Mouse (Mus musculus) liver, postnatal 0 days (tissue): ENCODE measurements at regions not wholly inside any gene's neighbourhood (a gene's known extent, or its start where the extent isn't known, plus 50 kb on each side); places are given as distances from the start of the nearest gene placed in this dataset.

Experiments
- ATAC-seq: fragments of 200-750 bp; cut with Nextera tagmentation; 2 replicates; pipeline ENCODE4 v1.8.0; 2017; ENCODE audit warnings: mild to moderate bottlenecking, moderate library complexity
- DNase-seq: peaks from one replicate; pipeline ENCODE4 v3.0.0-alpha.2; 2016
- H3K27ac ChIP-seq: fragments of 300-500 bp; sonication (generic); 2 replicates; pipeline ENCODE4 v1.5.1; 2014; ENCODE audit warnings: antibody characterized with exemption, moderate library complexity, mild to moderate bottlenecking, low read depth
- H3K27me3 ChIP-seq: fragments of 300-500 bp; sonication (generic); 2 replicates; pipeline ENCODE4 v1.6.1; 2014; ENCODE audit warnings: low read length, control low read depth, mixed read lengths; ENCODE audit not compliant: insufficient read depth
- H3K36me3 ChIP-seq: fragments of 300-500 bp; sonication (generic); replicated peaks from 2 replicates; pipeline ENCODE4 v1.6.1; 2014; ENCODE audit warnings: mild to moderate bottlenecking, control low read depth, low read length, moderate library complexity, mixed read lengths; ENCODE audit not compliant: insufficient read depth
- H3K4me1 ChIP-seq: fragments of 300-500 bp; sonication (generic); 2 replicates; pipeline ENCODE4 v1.6.1; 2014; ENCODE audit warnings: antibody characterized with exemption, mild to moderate bottlenecking, control low read depth; ENCODE audit not compliant: insufficient read depth
- H3K4me2 ChIP-seq: fragments of 300-500 bp; sonication (generic); 2 replicates; pipeline ENCODE4 v1.6.1; 2014; ENCODE audit warnings: low read depth, mild to moderate bottlenecking, low read length, moderate library complexity, mixed read lengths
- H3K4me3 ChIP-seq: fragments of 300-500 bp; sonication (generic); 2 replicates; pipeline ENCODE4 v1.5.1; 2014; ENCODE audit warnings: low read depth, low read length
- H3K9ac ChIP-seq: fragments of 300-500 bp; sonication (generic); replicated peaks from 2 replicates; pipeline ENCODE4 v1.6.1; 2014; ENCODE audit warnings: mild to moderate bottlenecking, moderate library complexity
- H3K9me3 ChIP-seq: fragments of 300-500 bp; sonication (generic); 2 replicates; pipeline ENCODE4 v1.6.1; 2016; ENCODE audit warnings: mild to moderate bottlenecking, control low read depth, low read length, mixed read lengths
- CTCF ChIP-seq: sonication (generic); IDR thresholded peaks from 2 replicates; pipeline ENCODE4 v1.5.1; 2016; ENCODE audit warnings: antibody characterized with exemption, low read depth
- EP300 ChIP-seq: IDR thresholded peaks from 2 replicates; pipeline ENCODE4 v1.6.1; 2016; ENCODE audit warnings: antibody characterized with exemption, low read depth, mild to moderate bottlenecking
- WGBS: fragments of 180-500 bp; shearing (Covaris S2); extraction: QIAGEN DNeasy Blood & Tissue Kit; methylation state at CpG from one replicate; pipeline ENCODE4 v1.1.7; 2014; ENCODE audit not compliant: insufficient replicate concordance; 5-methylcytosine and 5-hydroxymethylcytosine counted together

GRCm38 (mm10) chr15:87360457-87360856, 183.6 kb upstream of the Fam19a5 start:
- Histone ChIP-seq H3K4me3 (no peak overlapping the region), H3K9ac (no peak overlapping the region), H3K4me1 (no peaks in the 10 kb centered on the region), H3K36me3 (no peaks in the 10 kb centered on the region), H3K27me3 (no peaks in the 10 kb centered on the region), H3K9me3 (no peaks in the 10 kb centered on the region), H3K27ac (no peak overlapping the region), H3K4me2 (no peak overlapping the region)
- no peak for ATAC-seq
- WGBS, result 60% methylated on average over 3 of the region's 3 CpGs
- no peak for TF ChIP-seq EP300
- TF ChIP-seq CTCF, result no peak
- no peak for DNase-seq

- Histone ChIP-seq H3K4me3 (no peak overlapping the region), H3K4me1 (no peaks in the 10 kb centered on the region), H3K27ac (no peak overlapping the region), H3K4me2 (no peak overlapping the region), H3K9ac (no peak overlapping the region), H3K36me3 (no peaks in the 10 kb centered on the region), H3K9me3 (no peaks in the 10 kb centered on the region), H3K27me3 (no peaks in the 10 kb centered on the region)
- ATAC-seq (no peak), DNase-seq (no peak)
- WGBS, result 37% methylated on average over 8 of the region's 8 CpGs
- TF ChIP-seq EP300 (no peak), CTCF (peak; percentile 24)
These were observed 178.3 kb upstream of the Fam19a5 start for GRCm38 (mm10) chr15:87365712-87366361.

GRCm38 (mm10) chr15:87367381-87367780, 176.7 kb upstream of the Fam19a5 start:
- DNase-seq, result peak; percentile 21

GRCm38 (mm10) chr15:87369381-87369780, 174.7 kb upstream of the Fam19a5 start:
- H3K27me3 ChIP-seq, result no peaks in the 10 kb centered on the region
- H3K36me3 ChIP-seq, result no peaks in the 10 kb centered on the region
- ATAC-seq (no peak), DNase-seq (no peak)
- no peaks in the 10 kb centered on the region for H3K9me3 ChIP-seq
- no peak overlapping the region for H3K9ac ChIP-seq
- no peak overlapping the region for H3K4me3 ChIP-seq
- H3K4me1 ChIP-seq, result no peaks in the 10 kb centered on the region
- no peak overlapping the region for H3K27ac ChIP-seq
- TF ChIP-seq EP300 (no peak), CTCF (no peak)
- WGBS, result 80% methylated on average over 3 of the region's 3 CpGs
- H3K4me2 ChIP-seq, result no peak overlapping the region

More at GRCm38 (mm10) chr15:87367381-87367780, 176.7 kb upstream of the Fam19a5 start:
- Histone ChIP-seq H3K4me3 (no peak overlapping the region), H3K27me3 (no peaks in the 10 kb centered on the region), H3K9ac (no peak overlapping the region), H3K4me1 (no peaks in the 10 kb centered on the region), H3K27ac (no peak overlapping the region), H3K9me3 (no peaks in the 10 kb centered on the region), H3K4me2 (no peak overlapping the region), H3K36me3 (no peaks in the 10 kb centered on the region)
- TF ChIP-seq EP300 (no peak), CTCF (peak; percentile 50)
- no peak for ATAC-seq
- WGBS, result 35% methylated on average over 5 of the region's 5 CpGs

GRCm38 (mm10) chr15:87369836-87370235, 174.3 kb upstream of the Fam19a5 start:
- TF ChIP-seq CTCF (no peak), EP300 (no peak)
- Histone ChIP-seq H3K9ac (no peak overlapping the region), H3K4me3 (no peak overlapping the region), H3K27ac (no peak overlapping the region), H3K27me3 (no peaks in the 10 kb centered on the region), H3K4me2 (no peak overlapping the region), H3K36me3 (no peaks in the 10 kb centered on the region), H3K4me1 (no peaks in the 10 kb centered on the region), H3K9me3 (no peaks in the 10 kb centered on the region)
- ATAC-seq (no peak), DNase-seq (no peak)
- 78% methylated on average over 9 of the region's 9 CpGs for WGBS

- Histone ChIP-seq H3K4me3 (no peak overlapping the region), H3K9ac (no peak overlapping the region), H3K27ac (no peak overlapping the region), H3K4me2 (no peak overlapping the region), H3K36me3 (no peaks in the 10 kb centered on the region), H3K9me3 (no peaks in the 10 kb centered on the region), H3K27me3 (no peaks in the 10 kb centered on the region), H3K4me1 (no peaks in the 10 kb centered on the region)
- ATAC-seq, result no peak
- no peak for TF ChIP-seq EP300
- TF ChIP-seq CTCF, result no peak
- DNase-seq, result no peak
- WGBS, result 69% methylated on average over 7 of the region's 7 CpGs
These were observed 173.3 kb upstream of the Fam19a5 start for GRCm38 (mm10) chr15:87370761-87371160.
